Mouse (Mus musculus) CD4-positive naive resting alpha-beta T cell, adult 57 days (primary cell): ENCODE measurements around the gene Scgb1b19. TPM values are rescaled to one million over a fixed set of nuclear protein-coding genes. Genes with fewer than 3 reads are reported as not detected.

ENCODE experiments used
- total RNA-seq: library from RNA; stranded (reverse); gene quantifications from one replicate; pipeline ENCODE4 v1.2.4, GENCODE M21; 2023

Gene Scgb1b19
- not detected for total RNA-seq

GRCm38 (mm10) chr7:33286991-33287390, at the start of gene Scgb1b19:
Gene Scgb1b19, plus strand, starts transcription at chr7:33287291.

GRCm38 (mm10) chr7:33280238-33280637, 6.9 kb upstream of the Scgb1b19 start, which contains the start of gene Scgb2b19:
Gene Scgb2b19, minus strand, starts transcription at chr7:33280338.

Other genes starting within 250 kb of the Scgb1b19 start
- gene Scgb2b17, start 230.7 kb upstream of the Scgb1b19 start, total RNA-seq, result not detected
- not detected for gene Scgb1b17, start 223.8 kb upstream of the Scgb1b19 start, total RNA-seq
- not detected for gene Scgb2b18, start 113.4 kb upstream of the Scgb1b19 start, total RNA-seq
- gene Scgb1b18, start 101.7 kb upstream of the Scgb1b19 start, total RNA-seq, result not detected
- gene Scgb2b19, start 7.0 kb upstream of the Scgb1b19 start, total RNA-seq, result not detected
- not detected for gene Scgb2b20, start 79.0 kb downstream of the Scgb1b19 start, total RNA-seq
- gene Scgb1b20, start 85.9 kb downstream of the Scgb1b19 start, total RNA-seq, result not detected
- not detected for gene Scgb2b21, start 233.2 kb downstream of the Scgb1b19 start, total RNA-seq